Mouse (Mus musculus) adrenal gland, postnatal 0 days (tissue): ENCODE measurements around the gene 9230104L09Rik. TPM values are rescaled to one million over a fixed set of nuclear protein-coding genes. Genes with fewer than 3 reads are reported as not detected.

ENCODE experiments used
- polyA plus RNA-seq: library from polyadenylated mRNA; unstranded; fragments of >200 nt; fragmentation: Nextera tagmentation; extraction: Ambion mirVana; gene quantifications from 2 replicates; pipeline ENCODE4 v1.2.1, GENCODE M21; 2015

9230104L09Rik gene
- polyA plus RNA-seq: 9.3 and 20.3 TPM in 2 replicates

GRCm38 (mm10) chr2:148864966-148865365, at the start of gene 9230104L09Rik:
9230104L09Rik (minus strand) TSS chr2:148865038.

GRCm38 (mm10) chr2:148875335-148875811, 10.5 kb upstream of the 9230104L09Rik start, which contains the start of gene Cst3:
Cst3 (minus strand) TSS chr2:148875692.

GRCm38 (mm10) chr2:148834912-148835311, 29.9 kb downstream of the 9230104L09Rik start, which contains the start of gene Cst9:
Cst9 (plus strand) TSS chr2:148835147.

GRCm38 (mm10) chr2:148819909-148820308, 44.9 kb downstream of the 9230104L09Rik start, which contains the start of gene Cst13:
Cst13 (plus strand) TSS chr2:148820081.

GRCm38 (mm10) chr2:148798485-148798884, 66.4 kb downstream of the 9230104L09Rik start, which contains the start of gene Cst8:
Cst8 (plus strand) TSS chr2:148798785.

Other genes starting within 250 kb of the 9230104L09Rik start
- 63.8 and 76.5 TPM in 2 replicates for gene Nxt1, start 192.4 kb downstream of the 9230104L09Rik start, polyA plus RNA-seq
- gene Gzf1, start 184.0 kb downstream of the 9230104L09Rik start, polyA plus RNA-seq: 12.0 and 20.5 TPM in 2 replicates
- gene Napb, start 132.6 kb downstream of the 9230104L09Rik start, polyA plus RNA-seq: 8.1 and 18.7 TPM in 2 replicates
- gene Cstl1, start 114.7 kb downstream of the 9230104L09Rik start, polyA plus RNA-seq: not detected in 2 replicates
- 0.47 TPM in 1 of 2 replicates, not detected in the other for gene Cst11, start 93.5 kb downstream of the 9230104L09Rik start, polyA plus RNA-seq
- gene 8030411F24Rik, start 83.0 kb downstream of the 9230104L09Rik start, polyA plus RNA-seq: not detected in 2 replicates
- 0.28 and 0.68 TPM in 2 replicates for gene Cst12, start 75.7 kb downstream of the 9230104L09Rik start, polyA plus RNA-seq
- gene Cst8, start 66.3 kb downstream of the 9230104L09Rik start, polyA plus RNA-seq: 187 and 218 TPM in 2 replicates
- gene Cst13, start 45.0 kb downstream of the 9230104L09Rik start, polyA plus RNA-seq: 0.18 and 0.44 TPM in 2 replicates
- gene Cst9, start 29.9 kb downstream of the 9230104L09Rik start, polyA plus RNA-seq: 0.28 TPM in 1 of 2 replicates, not detected in the other
- 1,541 and 1,932 TPM in 2 replicates for gene Cst3, start 10.7 kb upstream of the 9230104L09Rik start, polyA plus RNA-seq
- not detected in 2 replicates for gene Gm1330, start 138.2 kb upstream of the 9230104L09Rik start, polyA plus RNA-seq
- not detected in 2 replicates for gene Gm10750, start 152.2 kb upstream of the 9230104L09Rik start, polyA plus RNA-seq